Mouse (Mus musculus): Measurements from ENCODE around the gene Il2rb.

DNA sequence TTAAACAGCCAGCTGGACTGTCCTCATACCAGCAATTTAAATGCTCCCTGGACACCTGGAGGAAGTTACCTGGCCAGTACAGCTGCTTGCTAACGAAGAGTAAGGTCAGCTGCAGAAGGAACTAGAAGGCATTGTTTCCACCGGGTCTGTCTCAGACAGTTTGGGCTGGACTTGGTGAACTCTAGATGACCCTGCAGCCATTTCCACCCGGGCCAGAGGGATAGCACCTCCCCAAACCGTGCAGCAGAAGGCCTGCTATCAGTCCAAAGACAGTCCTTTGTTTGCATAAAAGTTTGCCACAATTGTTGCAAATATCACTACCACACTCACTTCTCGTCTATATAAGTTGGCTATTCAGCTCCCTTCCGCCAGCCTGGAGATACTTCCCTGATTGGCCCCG lies 23.2 kb downstream of the Il2rb start:
- TF ChIP-seq ZNF384 (IDR thresholded peaks at IDR 0.05; ENCODE audit: low read depth, low read length) (no peak), CHD2 (IDR thresholded peaks at IDR 0.05; ENCODE audit: low read depth, low read length) (no peak)

Data from ES-E14 (cell line).